Mouse (Mus musculus) kidney, postnatal 0 days (tissue): ENCODE measurements around the gene Grtp1. TPM values are rescaled to one million over a fixed set of nuclear protein-coding genes. Genes with fewer than 3 reads are reported as not detected.

Experiments used
- ATAC-seq: fragments of 200-750 bp; cut with Nextera tagmentation; replicated peaks from 2 replicates; pipeline ENCODE4 v1.8.0; 2017; ENCODE audit warnings: low read depth, moderate number of reproducible peaks, moderate TSS enrichment, moderate library complexity; ENCODE audit not compliant: low FRiP score
- DNase-seq: peaks from one replicate; pipeline ENCODE4 v3.0.0-alpha.2; 2016; ENCODE audit warnings: low spot score
- H3K27ac ChIP-seq: fragments of 300-500 bp; sonication (generic); 2 replicates; pipeline ENCODE4 v1.5.1; 2014; ENCODE audit warnings: mild to moderate bottlenecking
- H3K27me3 ChIP-seq: fragments of 300-500 bp; sonication (generic); 2 replicates; pipeline ENCODE4 v1.6.1; 2014; ENCODE audit warnings: low read length, mixed read lengths; ENCODE audit not compliant: insufficient read depth
- H3K36me3 ChIP-seq: fragments of 300-500 bp; sonication (generic); 2 replicates; pipeline ENCODE4 v1.6.1; 2014; ENCODE audit warnings: low read length, mixed read lengths; ENCODE audit not compliant: insufficient read depth
- H3K4me1 ChIP-seq: fragments of 300-500 bp; sonication (generic); replicated peaks from 2 replicates; pipeline ENCODE4 v1.6.1; 2014; ENCODE audit warnings: antibody characterized with exemption, low read length, mixed read lengths; ENCODE audit not compliant: insufficient read depth
- H3K4me2 ChIP-seq: fragments of 300-500 bp; sonication (generic); 2 replicates; pipeline ENCODE4 v1.6.1; 2014; ENCODE audit warnings: mild to moderate bottlenecking, low read length, moderate library complexity, mixed read lengths
- H3K4me3 ChIP-seq: fragments of 300-500 bp; sonication (generic); replicated peaks from 2 replicates; pipeline ENCODE4 v1.5.1; 2014; ENCODE audit warnings: low read depth, low read length
- H3K9ac ChIP-seq: fragments of 300-500 bp; sonication (generic); 2 replicates; pipeline ENCODE4 v1.6.1; 2014; ENCODE audit warnings: low read depth, low read length
- H3K9me3 ChIP-seq: fragments of 300-500 bp; sonication (generic); replicated peaks from 2 replicates; pipeline ENCODE4 v1.6.1; 2016; ENCODE audit warnings: low read length, inconsistent platforms, mixed read lengths
- CTCF ChIP-seq: IDR thresholded peaks from 2 replicates; pipeline ENCODE4 v1.5.1; 2016; ENCODE audit warnings: antibody characterized with exemption, low read depth, mild to moderate bottlenecking, moderate library complexity
- WGBS: fragments of 180-500 bp; shearing (Covaris S2); extraction: QIAGEN DNeasy Blood & Tissue Kit; methylation state at CpG from one replicate; pipeline ENCODE4 v1.1.7; 2014; 5-methylcytosine and 5-hydroxymethylcytosine counted together
- polyA plus RNA-seq: library from polyadenylated mRNA; unstranded; fragments of >200 nt; fragmentation: Nextera tagmentation; extraction: Ambion mirVana; gene quantifications from 2 replicates; pipeline ENCODE4 v1.2.1, GENCODE M21; 2015

Gene Grtp1
- polyA plus RNA-seq, 1 experiment from 2014 or later = 26.8 TPM

- H3K27ac ChIP-seq = no peak overlapping the region
- no peak overlapping the region for H3K9ac ChIP-seq
- WGBS = 42% methylated on average over 7 of the region's 7 CpGs
- no peak for ATAC-seq
- TF ChIP-seq CTCF = no peak
- H3K9me3 ChIP-seq = no peaks in the 10 kb centered on the region
- no peak for DNase-seq
- H3K4me1 ChIP-seq = no peaks in the 10 kb centered on the region
- H3K4me2 ChIP-seq = no peak overlapping the region
- no peak overlapping the region for H3K4me3 ChIP-seq
- peaks cover 16% of the 10 kb centered on the region for H3K36me3 ChIP-seq
- H3K27me3 ChIP-seq = no peaks in the 10 kb centered on the region
These were observed 20.5 kb downstream of the Grtp1 start for GRCm38 (mm10) chr8:13179948-13180347.

DNA sequence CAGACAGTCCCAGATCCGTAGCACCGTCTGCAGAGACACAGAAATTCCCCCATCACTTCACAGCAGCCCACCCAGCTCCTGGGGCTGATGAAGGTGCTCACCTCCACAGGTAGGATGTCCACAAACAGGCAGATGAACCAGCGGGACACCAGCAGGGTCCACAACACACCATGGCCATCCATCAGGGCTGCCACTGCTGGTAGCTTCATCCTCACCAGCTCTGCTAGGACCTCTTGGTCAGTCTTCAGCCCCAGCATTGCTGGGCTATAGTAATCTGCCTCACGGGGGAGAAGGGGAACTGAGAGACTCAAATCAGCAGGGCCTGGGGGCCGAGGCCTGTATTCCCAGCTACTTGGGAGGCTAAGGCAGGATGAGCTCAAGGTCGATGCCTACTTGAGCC lies 20.9 kb downstream of the Grtp1 start:
- Histone ChIP-seq H3K4me3 (no peak overlapping the region), H3K4me1 (no peaks in the 10 kb centered on the region), H3K9ac (no peak overlapping the region), H3K36me3 (peaks cover 19% of the 10 kb centered on the region), H3K27ac (no peak overlapping the region), H3K4me2 (no peak overlapping the region), H3K9me3 (no peaks in the 10 kb centered on the region), H3K27me3 (no peaks in the 10 kb centered on the region)
- WGBS = 65% methylated on average over 6 of the region's 6 CpGs
- ATAC-seq (no peak), DNase-seq (no peak)
- no peak for TF ChIP-seq CTCF

GRCm38 (mm10) chr8:13178137-13178536 lies 22.3 kb downstream of the Grtp1 start:
- no peak for DNase-seq
- Histone ChIP-seq H3K9me3 (no peaks in the 10 kb centered on the region), H3K4me1 (no peaks in the 10 kb centered on the region), H3K9ac (no peak overlapping the region), H3K27ac (no peak overlapping the region), H3K27me3 (no peaks in the 10 kb centered on the region), H3K36me3 (peaks cover 31% of the 10 kb centered on the region), H3K4me2 (no peak overlapping the region), H3K4me3 (no peak overlapping the region)
- no peak for ATAC-seq
- 94% methylated on average over 5 of the region's 5 CpGs for WGBS
- TF ChIP-seq CTCF = no peak

DNA sequence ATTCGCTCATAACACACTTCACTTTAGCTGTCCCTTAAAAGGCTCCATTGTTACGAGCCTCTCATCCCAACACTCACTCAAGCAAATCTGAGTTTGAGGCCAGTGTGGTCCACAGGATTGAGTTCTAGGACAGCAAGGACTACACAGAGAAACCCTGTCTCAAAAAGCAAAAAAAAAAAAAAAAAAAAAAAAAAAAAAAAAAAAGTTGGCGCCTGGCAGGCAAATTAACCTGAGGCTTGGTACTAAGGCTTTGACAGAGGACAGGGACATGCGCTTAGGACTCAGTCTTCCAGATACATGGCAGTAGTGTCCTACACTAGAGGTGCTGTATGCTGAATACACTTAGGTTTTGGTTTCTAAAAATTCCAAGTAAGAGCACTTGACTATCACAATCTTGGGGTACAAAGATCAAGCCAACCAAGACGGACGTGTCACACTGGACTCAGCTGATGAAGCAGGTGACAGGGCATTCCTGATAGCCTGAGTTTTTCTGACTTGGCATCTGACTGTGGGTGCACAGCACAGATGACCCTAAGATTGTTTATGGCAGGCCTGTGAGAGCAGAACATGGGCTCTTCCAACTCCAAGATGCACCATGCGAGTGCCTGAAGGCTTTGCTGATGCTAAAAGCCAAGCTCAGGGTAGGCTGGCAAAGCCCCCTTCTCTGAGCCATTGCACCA lies 23.1 kb downstream of the Grtp1 start:
- TF ChIP-seq CTCF = no peak
- Histone ChIP-seq H3K4me3 (no peak overlapping the region), H3K9ac (no peak overlapping the region), H3K27me3 (no peaks in the 10 kb centered on the region), H3K4me1 (no peaks in the 10 kb centered on the region), H3K27ac (no peak overlapping the region), H3K36me3 (peaks cover 40% of the 10 kb centered on the region), H3K9me3 (no peaks in the 10 kb centered on the region), H3K4me2 (no peak overlapping the region)
- 90% methylated on average over 7 of the region's 7 CpGs for WGBS
- DNase-seq = no peak
- ATAC-seq = no peak

DNA sequence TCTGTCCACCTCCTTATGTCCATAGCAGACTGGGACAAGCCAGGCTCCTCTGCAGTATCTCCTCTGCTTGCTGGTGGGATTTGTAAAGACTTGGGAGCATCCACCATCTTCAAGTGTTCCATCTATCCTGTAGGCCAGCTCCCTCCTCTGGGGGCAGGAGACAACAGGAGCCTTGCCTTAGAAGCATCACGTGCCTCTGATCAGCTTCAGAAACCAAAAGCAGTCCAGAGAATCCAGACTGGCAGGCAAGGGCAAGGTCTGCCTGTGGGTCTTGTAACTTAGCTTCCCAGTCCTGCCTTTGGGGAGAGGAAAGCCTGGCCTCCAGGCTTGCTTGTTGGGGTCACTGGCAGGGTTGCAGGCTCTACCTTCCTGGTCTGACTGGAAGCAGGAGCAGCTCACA lies 24.8 kb downstream of the Grtp1 start:
- no peak for DNase-seq

DNA sequence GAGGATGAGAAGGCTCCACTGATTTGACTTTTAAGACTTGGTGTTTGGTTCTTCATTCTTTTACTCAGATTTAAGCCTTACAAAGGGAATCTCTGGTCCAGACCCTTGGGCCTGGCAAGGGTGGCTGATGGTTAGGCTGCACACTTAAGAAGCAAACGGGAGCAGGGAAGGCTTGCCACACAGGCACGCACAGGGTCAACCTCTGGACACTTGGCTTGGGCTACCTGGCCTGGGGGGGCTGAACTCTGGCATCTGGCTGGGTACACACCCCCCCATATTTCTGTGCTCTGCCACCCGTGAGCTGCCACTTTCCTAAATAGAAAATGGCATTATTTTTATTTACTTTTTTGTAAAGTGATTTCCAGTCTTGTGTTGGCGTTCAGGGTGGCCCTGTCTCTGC lies 25.6 kb downstream of the Grtp1 start:
- WGBS = 78% methylated on average over 4 of the region's 4 CpGs
- no peak overlapping the region for H3K4me3 ChIP-seq
- H3K9me3 ChIP-seq = no peaks in the 10 kb centered on the region
- no peak for DNase-seq
- H3K36me3 ChIP-seq = peaks cover 60% of the 10 kb centered on the region
- H3K27ac ChIP-seq = no peak overlapping the region
- no peaks in the 10 kb centered on the region for H3K27me3 ChIP-seq
- no peaks in the 10 kb centered on the region for H3K4me1 ChIP-seq
- H3K4me2 ChIP-seq = no peak overlapping the region
- no peak for TF ChIP-seq CTCF
- H3K9ac ChIP-seq = no peak overlapping the region
- no peak for ATAC-seq

More for the DNA sequence above, 24.8 kb downstream of the Grtp1 start:
- ATAC-seq = no peak
- no peak for TF ChIP-seq CTCF
- no peak overlapping the region for H3K9ac ChIP-seq
- no peak overlapping the region for H3K4me2 ChIP-seq
- H3K36me3 ChIP-seq = peaks cover 55% of the 10 kb centered on the region
- no peaks in the 10 kb centered on the region for H3K9me3 ChIP-seq
- H3K27me3 ChIP-seq = no peaks in the 10 kb centered on the region
- H3K4me1 ChIP-seq = no peaks in the 10 kb centered on the region
- H3K27ac ChIP-seq = no peak overlapping the region
- 94% methylated on average over 1 of the region's 1 CpGs for WGBS
- H3K4me3 ChIP-seq = no peak overlapping the region

DNA sequence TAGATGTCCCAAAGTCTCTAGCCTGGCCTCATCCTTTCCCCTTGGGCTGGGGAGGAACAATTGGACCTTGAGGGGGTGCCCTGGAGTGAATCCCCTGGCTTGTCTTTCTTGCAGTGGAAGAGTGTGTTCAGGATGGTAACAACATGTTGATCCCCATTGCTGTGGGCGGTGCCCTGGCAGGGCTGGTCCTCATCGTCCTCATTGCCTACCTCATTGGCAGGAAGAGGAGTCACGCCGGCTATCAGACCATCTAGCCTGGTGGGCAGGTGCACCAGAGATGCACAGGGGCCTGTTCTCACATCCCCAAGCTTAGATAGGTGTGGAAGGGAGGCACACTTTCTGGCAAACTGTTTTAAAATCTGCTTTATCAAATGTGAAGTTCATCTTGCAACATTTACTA lies 26.1 kb downstream of the Grtp1 start:
- Histone ChIP-seq H3K27me3 (no peaks in the 10 kb centered on the region), H3K9me3 (no peaks in the 10 kb centered on the region), H3K36me3 (peaks cover 61% of the 10 kb centered on the region), H3K9ac (no peak overlapping the region), H3K4me1 (no peaks in the 10 kb centered on the region), H3K27ac (no peak overlapping the region), H3K4me2 (no peak overlapping the region), H3K4me3 (no peak overlapping the region)
- ATAC-seq = no peak
- no peak for TF ChIP-seq CTCF
- no peak for DNase-seq
- 82% methylated on average over 4 of the region's 4 CpGs for WGBS
